Mouse (Mus musculus): ENCODE results near the gene Pik3r5. TPM values are rescaled to one million over a fixed set of nuclear protein-coding genes. Genes with fewer than 3 reads are reported as not detected.

Pik3r5 gene
- polyA plus RNA-seq, 1 experiment from 2014 or later, result 0.43 TPM

- 83% methylated on average over 9 of the region's 9 CpGs for WGBS
- Histone ChIP-seq H3K27me3 (replicated peaks) (no peaks in the 10 kb centered on the region), H3K4me3 (no peak overlapping the region), H3K36me3 (replicated peaks) (no peaks in the 10 kb centered on the region), H3K27ac (no peak overlapping the region), H3K9ac (no peak overlapping the region), H3K4me1 (no peaks in the 10 kb centered on the region), H3K4me2 (no peak overlapping the region), H3K9me3 (no peaks in the 10 kb centered on the region)
- no peak for ATAC-seq (replicated peaks)
These were observed 8.2 kb downstream of the Pik3r5 start for GRCm38 (mm10) chr11:68440100-68440499.

- no peak overlapping the region for H3K9ac ChIP-seq
- H3K27ac ChIP-seq, result no peak overlapping the region
- no peak overlapping the region for H3K4me2 ChIP-seq
- H3K27me3 ChIP-seq (replicated peaks), result no peaks in the 10 kb centered on the region
- no peak for ATAC-seq (replicated peaks)
- WGBS, result 69% methylated on average over 5 of the region's 5 CpGs
- no peak overlapping the region for H3K4me3 ChIP-seq
- H3K4me1 ChIP-seq, result no peaks in the 10 kb centered on the region
- H3K36me3 ChIP-seq (replicated peaks), result no peaks in the 10 kb centered on the region
- H3K9me3 ChIP-seq, result no peaks in the 10 kb centered on the region
These were observed 9.0 kb downstream of the Pik3r5 start for GRCm38 (mm10) chr11:68440965-68441364.

- Histone ChIP-seq H3K36me3 (replicated peaks) (no peaks in the 10 kb centered on the region), H3K4me1 (no peaks in the 10 kb centered on the region), H3K4me3 (no peak overlapping the region), H3K27me3 (replicated peaks) (no peaks in the 10 kb centered on the region), H3K4me2 (no peak overlapping the region), H3K9me3 (no peaks in the 10 kb centered on the region), H3K27ac (no peak overlapping the region), H3K9ac (no peak overlapping the region)
- 91% methylated on average over 8 of the region's 8 CpGs for WGBS
- ATAC-seq (replicated peaks), result no peak
These were observed 10.4 kb downstream of the Pik3r5 start for GRCm38 (mm10) chr11:68442346-68442745.

- H3K27me3 ChIP-seq (replicated peaks), result no peaks in the 10 kb centered on the region
- H3K4me3 ChIP-seq, result no peak overlapping the region
- H3K9ac ChIP-seq, result no peak overlapping the region
- H3K36me3 ChIP-seq (replicated peaks), result no peaks in the 10 kb centered on the region
- no peak overlapping the region for H3K4me2 ChIP-seq
- no peak for ATAC-seq (replicated peaks)
- no peak overlapping the region for H3K27ac ChIP-seq
- no peaks in the 10 kb centered on the region for H3K9me3 ChIP-seq
- 85% methylated on average over 12 of the region's 12 CpGs for WGBS
- H3K4me1 ChIP-seq, result no peaks in the 10 kb centered on the region
These were observed 11.2 kb downstream of the Pik3r5 start for GRCm38 (mm10) chr11:68442983-68443638.

GRCm38 (mm10) chr11:68445901-68446300 is 14.0 kb downstream of the Pik3r5 start:
- WGBS, result 90% methylated on average over 4 of the region's 4 CpGs
- no peaks in the 10 kb centered on the region for H3K27me3 ChIP-seq (replicated peaks)
- H3K27ac ChIP-seq, result no peak overlapping the region
- no peak overlapping the region for H3K4me2 ChIP-seq
- ATAC-seq (replicated peaks), result no peak
- H3K9me3 ChIP-seq, result no peaks in the 10 kb centered on the region
- H3K9ac ChIP-seq, result no peak overlapping the region
- H3K4me3 ChIP-seq, result no peak overlapping the region
- H3K36me3 ChIP-seq (replicated peaks), result no peaks in the 10 kb centered on the region
- H3K4me1 ChIP-seq, result peaks cover 3% of the 10 kb centered on the region; the same call in 1 of the 2 replicates

GRCm38 (mm10) chr11:68446547-68446946 is 14.6 kb downstream of the Pik3r5 start:
- ATAC-seq (replicated peaks), result no peak
- WGBS, result 92% methylated on average over 4 of the region's 4 CpGs
- Histone ChIP-seq H3K27me3 (replicated peaks) (no peaks in the 10 kb centered on the region), H3K36me3 (replicated peaks) (no peaks in the 10 kb centered on the region), H3K4me1 (peaks cover 10% of the 10 kb centered on the region; the same call in 1 of the 2 replicates), H3K9ac (no peak overlapping the region), H3K4me2 (no peak overlapping the region), H3K9me3 (no peaks in the 10 kb centered on the region), H3K27ac (no peak overlapping the region), H3K4me3 (no peak overlapping the region)

GRCm38 (mm10) chr11:68447242-68447641 is 15.3 kb downstream of the Pik3r5 start:
- Histone ChIP-seq H3K4me2 (no peak overlapping the region), H3K27ac (no peak overlapping the region), H3K36me3 (replicated peaks) (no peaks in the 10 kb centered on the region), H3K27me3 (replicated peaks) (no peaks in the 10 kb centered on the region), H3K4me1 (peaks cover 12% of the 10 kb centered on the region; the same call in 1 of the 2 replicates), H3K4me3 (no peak overlapping the region), H3K9me3 (no peaks in the 10 kb centered on the region), H3K9ac (no peak overlapping the region)
- 93% methylated on average over 2 of the region's 2 CpGs for WGBS
- ATAC-seq (replicated peaks), result no peak

GRCm38 (mm10) chr11:68448356-68448755 is 16.4 kb downstream of the Pik3r5 start:
- ATAC-seq (replicated peaks), result no peak
- no peaks in the 10 kb centered on the region for H3K36me3 ChIP-seq (replicated peaks)
- no peak overlapping the region for H3K27ac ChIP-seq
- H3K9me3 ChIP-seq, result no peaks in the 10 kb centered on the region
- no peak overlapping the region for H3K4me3 ChIP-seq
- H3K9ac ChIP-seq, result no peak overlapping the region
- H3K27me3 ChIP-seq (replicated peaks), result no peaks in the 10 kb centered on the region
- peaks cover 12% of the 10 kb centered on the region; the same call in 1 of the 2 replicates for H3K4me1 ChIP-seq
- H3K4me2 ChIP-seq, result no peak overlapping the region
- 87% methylated on average over 7 of the region's 7 CpGs for WGBS

GRCm38 (mm10) chr11:68451282-68451735 is 19.4 kb downstream of the Pik3r5 start:
- Histone ChIP-seq H3K36me3 (replicated peaks) (no peaks in the 10 kb centered on the region), H3K9me3 (no peaks in the 10 kb centered on the region), H3K9ac (no peak overlapping the region), H3K4me1 (peaks cover 12% of the 10 kb centered on the region; the same call in 1 of the 2 replicates), H3K4me3 (no peak overlapping the region), H3K4me2 (no peak overlapping the region), H3K27me3 (replicated peaks) (no peaks in the 10 kb centered on the region), H3K27ac (0 out of 2 replicates have a peak overlapping the region, but pooled peaks have one; percentile 13)
- no peak for ATAC-seq (replicated peaks)
- WGBS, result 65% methylated on average over 10 of the region's 10 CpGs

- Histone ChIP-seq H3K27ac (no peak overlapping the region), H3K9me3 (no peaks in the 10 kb centered on the region), H3K9ac (no peak overlapping the region), H3K4me1 (peaks cover 12% of the 10 kb centered on the region; the same call in 1 of the 2 replicates), H3K27me3 (replicated peaks) (no peaks in the 10 kb centered on the region), H3K4me3 (no peak overlapping the region), H3K36me3 (replicated peaks) (no peaks in the 10 kb centered on the region), H3K4me2 (no peak overlapping the region)
- 79% methylated on average over 5 of the region's 5 CpGs for WGBS
- no peak for ATAC-seq (replicated peaks)
These were observed 20.0 kb downstream of the Pik3r5 start for GRCm38 (mm10) chr11:68451747-68452405.

- 92% methylated on average over 8 of the region's 8 CpGs for WGBS
- Histone ChIP-seq H3K9ac (no peak overlapping the region), H3K27me3 (replicated peaks) (no peaks in the 10 kb centered on the region), H3K4me2 (no peak overlapping the region), H3K9me3 (no peaks in the 10 kb centered on the region), H3K36me3 (replicated peaks) (no peaks in the 10 kb centered on the region), H3K4me1 (peaks cover 12% of the 10 kb centered on the region; the same call in 1 of the 2 replicates), H3K4me3 (no peak overlapping the region), H3K27ac (no peak overlapping the region)
- ATAC-seq (replicated peaks), result no peak
These were observed 20.8 kb downstream of the Pik3r5 start for GRCm38 (mm10) chr11:68452740-68453139.

GRCm38 (mm10) chr11:68453301-68453700 is 21.4 kb downstream of the Pik3r5 start:
- H3K9me3 ChIP-seq, result no peaks in the 10 kb centered on the region
- WGBS, result 70% methylated on average over 6 of the region's 6 CpGs
- no peak for ATAC-seq (replicated peaks)
- H3K4me1 ChIP-seq, result peaks cover 12% of the 10 kb centered on the region; the same call in 1 of the 2 replicates
- no peaks in the 10 kb centered on the region for H3K27me3 ChIP-seq (replicated peaks)
- H3K27ac ChIP-seq, result no peak overlapping the region
- no peaks in the 10 kb centered on the region for H3K36me3 ChIP-seq (replicated peaks)
- no peak overlapping the region for H3K4me3 ChIP-seq
- H3K9ac ChIP-seq, result no peak overlapping the region
- H3K4me2 ChIP-seq, result no peak overlapping the region

GRCm38 (mm10) chr11:68458086-68458485 is 26.2 kb downstream of the Pik3r5 start:
- no peaks in the 10 kb centered on the region for H3K4me1 ChIP-seq
- WGBS, result 77% methylated on average over 8 of the region's 8 CpGs
- ATAC-seq (replicated peaks), result no peak

More at GRCm38 (mm10) chr11:68458086-68458485, 26.2 kb downstream of the Pik3r5 start:
- H3K27ac ChIP-seq, result no peak overlapping the region
- H3K9ac ChIP-seq, result no peak overlapping the region
- no peak overlapping the region for H3K4me3 ChIP-seq
- no peaks in the 10 kb centered on the region for H3K36me3 ChIP-seq (replicated peaks)
- H3K27me3 ChIP-seq (replicated peaks), result no peaks in the 10 kb centered on the region
- H3K9me3 ChIP-seq, result no peaks in the 10 kb centered on the region
- H3K4me2 ChIP-seq, result no peak overlapping the region
